Mouse (Mus musculus) B cell, adult 62 days (primary cell): ENCODE measurements around the gene Ndufa3. TPM values are rescaled to one million over a fixed set of nuclear protein-coding genes. Genes with fewer than 3 reads are reported as not detected.

Experiments used
- total RNA-seq: library from RNA; stranded (reverse); gene quantifications from 4 replicates; pipeline ENCODE4 v1.2.4, GENCODE M21; 2023

Ndufa3 gene
- total RNA-seq, result 289 to 309 TPM (median 297 TPM) in 4 replicates

GRCm38 (mm10) chr7:3617242-3617995 lies at the start of gene Ndufa3:
TSS of gene Ndufa3 (plus strand) at chr7:3617373.

GRCm38 (mm10) chr7:3616057-3616388 lies 1.1 kb upstream of the Ndufa3 start, which contains the start of gene Oscar:
TSS of gene Oscar (minus strand) at chr7:3616157.

GRCm38 (mm10) chr7:3629543-3630477 lies 12.6 kb downstream of the Ndufa3 start, which contains the start of the genes Tfpt and Prpf31:
TSS of gene Tfpt (minus strand) at chr7:3629929.
TSS of gene Prpf31 (plus strand) at chr7:3629985.

GRCm38 (mm10) chr7:3644672-3645487 lies 27.7 kb downstream of the Ndufa3 start, which contains the start of gene Cnot3:
TSS of gene Cnot3 (plus strand) at chr7:3645268.

GRCm38 (mm10) chr7:3665215-3666114 lies 48.3 kb downstream of the Ndufa3 start, which contains the start of gene Leng1:
TSS of gene Leng1 (minus strand) at chr7:3665840.

Other genes with a start within 250 kb of the Ndufa3 start
- gene Cacng8, start 226.7 kb upstream of the Ndufa3 start, total RNA-seq, result not detected in 4 replicates
- gene Cacng6, start 193.2 kb upstream of the Ndufa3 start, total RNA-seq, result not detected in 4 replicates
- gene Tarm1, start 114.7 kb upstream of the Ndufa3 start, total RNA-seq, result not detected in 4 replicates
- not detected in 4 replicates for gene Oscar, start 1.2 kb upstream of the Ndufa3 start, total RNA-seq
- 15.3 to 24.5 TPM (median 22.4 TPM) in 4 replicates for gene Tfpt, start 12.6 kb downstream of the Ndufa3 start, total RNA-seq
- gene Prpf31, start 12.6 kb downstream of the Ndufa3 start, total RNA-seq, result 66.4 to 73.4 TPM (median 68.2 TPM) in 4 replicates
- 110 to 131 TPM (median 116 TPM) in 4 replicates for gene Cnot3, start 27.9 kb downstream of the Ndufa3 start, total RNA-seq
- gene Leng1, start 48.5 kb downstream of the Ndufa3 start, total RNA-seq, result 9.0 to 9.6 TPM (median 9.2 TPM) in 4 replicates
- gene Tmc4, start 60.2 kb downstream of the Ndufa3 start, total RNA-seq, result 5.6 to 7.9 TPM (median 7.5 TPM) in 4 replicates
- 26.1 to 32.4 TPM (median 27.7 TPM) in 4 replicates for gene Tsen34, start 75.5 kb downstream of the Ndufa3 start, total RNA-seq
- 52.2 to 75.5 TPM (median 60.4 TPM) in 4 replicates for gene Mboat7, start 76.2 kb downstream of the Ndufa3 start, total RNA-seq
- 2,060 to 2,163 TPM (median 2,115 TPM) in 4 replicates for gene Rps9, start 86.6 kb downstream of the Ndufa3 start, total RNA-seq
- gene Pirb, start 103.0 kb downstream of the Ndufa3 start, total RNA-seq, result 28.8 to 32.5 TPM (median 30.1 TPM) in 4 replicates
- gene Gm15448, start 208.3 kb downstream of the Ndufa3 start, total RNA-seq, result 4.9 to 6.0 TPM (median 5.5 TPM) in 4 replicates
- gene Pira2, start 227.7 kb downstream of the Ndufa3 start, total RNA-seq, result 7.0 to 9.8 TPM (median 9.1 TPM) in 4 replicates